Mouse (Mus musculus) retina, adult 2 months (tissue): ENCODE data around the gene Tulp2.
A peak's percentile ranks its signal among the peaks of the same experiment; 100 is the strongest.

Experiments
- DNase-seq: peaks from one replicate; pipeline ENCODE4 v3.0.0-alpha.2; 2012; ENCODE audit warnings: low read depth, low spot score

The Tulp2 gene

GRCm38 (mm10) chr7:45553519-45553918 is 71.8 kb downstream of the Tulp2 start:
- no peak for DNase-seq

GRCm38 (mm10) chr7:45553990-45554389 is 72.3 kb downstream of the Tulp2 start:
- DNase-seq = no peak

- no peak for DNase-seq
These were observed 73.1 kb downstream of the Tulp2 start, which contains the start of gene Hsd17b14 for GRCm38 (mm10) chr7:45554744-45555143. Gene Hsd17b14 (plus strand): TSS chr7:45554893.

GRCm38 (mm10) chr7:45555787-45556186 is 74.1 kb downstream of the Tulp2 start:
- DNase-seq = no peak

- DNase-seq = no peak
These were observed 77.2 kb downstream of the Tulp2 start for GRCm38 (mm10) chr7:45558907-45559306.

- no peak for DNase-seq
These were observed 78.6 kb downstream of the Tulp2 start for GRCm38 (mm10) chr7:45560241-45560640.

GRCm38 (mm10) chr7:45560843-45561623 is 79.4 kb downstream of the Tulp2 start:
- DNase-seq = no peak

GRCm38 (mm10) chr7:45561624-45562520 is 80.2 kb downstream of the Tulp2 start:
- no peak for DNase-seq

- no peak for DNase-seq
These were observed 83.1 kb downstream of the Tulp2 start for GRCm38 (mm10) chr7:45564811-45565210.

- DNase-seq = no peak
These were observed 83.8 kb downstream of the Tulp2 start for GRCm38 (mm10) chr7:45565446-45565845.

- DNase-seq = no peak
These were observed 85.6 kb downstream of the Tulp2 start for GRCm38 (mm10) chr7:45567112-45567779.

GRCm38 (mm10) chr7:45567780-45568516 is 86.3 kb downstream of the Tulp2 start:
- peak; percentile 69 for DNase-seq

- no peak for DNase-seq
These were observed 87.2 kb downstream of the Tulp2 start for GRCm38 (mm10) chr7:45568601-45569473.

GRCm38 (mm10) chr7:45570103-45570741 is 88.5 kb downstream of the Tulp2 start, which contains the start of gene Bcat2:
Gene Bcat2 (plus strand): TSS chr7:45570153.
- DNase-seq = no peak

- no peak for DNase-seq
These were observed 90.3 kb downstream of the Tulp2 start for GRCm38 (mm10) chr7:45571966-45572365.
